Mouse (Mus musculus) liver, adult 2 months (tissue): Measurements from ENCODE around the gene Rnf157. TPM values are rescaled to one million over a fixed set of nuclear protein-coding genes. Genes with fewer than 3 reads are reported as not detected.
A peak's percentile ranks its signal among the peaks of the same experiment; 100 is the strongest.

ENCODE experiments used
- DNase-seq: peaks from one replicate; pipeline ENCODE4 v3.0.0-alpha.2; 2011; ENCODE audit warnings: low read depth, low spot score; ENCODE audit errors: extremely low read depth
- H3K27ac ChIP-seq: fragments of 200-500 bp; replicated peaks from 2 replicates; pipeline ENCODE4 v1.5.1; 2012; ENCODE audit warnings: low read depth, mild to moderate bottlenecking, control low read depth, inconsistent platforms, low read length; ENCODE audit not compliant: insufficient read depth
- H3K27me3 ChIP-seq: fragments of 200-500 bp; 2 replicates; pipeline ENCODE4 v1.6.1; 2012; ENCODE audit warnings: mild to moderate bottlenecking, moderate library complexity, low read length, inconsistent platforms; ENCODE audit not compliant: control insufficient read depth, insufficient read depth
- H3K36me3 ChIP-seq: fragments of 200-500 bp; 2 replicates; pipeline ENCODE4 v1.6.1; 2012; ENCODE audit warnings: low read length, inconsistent platforms; ENCODE audit not compliant: control insufficient read depth, insufficient read depth
- H3K4me1 ChIP-seq: fragments of 200-500 bp; 2 replicates; pipeline ENCODE4 v1.6.1; 2011; ENCODE audit warnings: low read length; ENCODE audit not compliant: control insufficient read depth, insufficient read depth
- H3K4me3 ChIP-seq: fragments of 200-500 bp; 2 replicates; pipeline ENCODE4 v1.5.1; 2011; ENCODE audit warnings: low read depth, mild to moderate bottlenecking, control low read depth, low read length, moderate library complexity; ENCODE audit not compliant: insufficient read depth
- H3K79me2 ChIP-seq: fragments of 200-500 bp; 2 replicates; pipeline ENCODE4 v1.6.1; 2012; ENCODE audit warnings: inconsistent platforms, mild to moderate bottlenecking, low read length, moderate library complexity; ENCODE audit not compliant: control insufficient read depth, insufficient read depth
- H3K9ac ChIP-seq: fragments of 200-500 bp; 2 replicates; pipeline ENCODE4 v1.6.1; 2012; ENCODE audit warnings: low read depth, mild to moderate bottlenecking, control low read depth, inconsistent platforms, low read length
- CTCF ChIP-seq: fragments of 200-500 bp; IDR thresholded peaks from 2 replicates; pipeline ENCODE4 v1.5.1; 2011; ENCODE audit warnings: low read depth, low read length, control low read depth
- POLR2A ChIP-seq: fragments of 200-500 bp; IDR thresholded peaks from 2 replicates; pipeline ENCODE4 v1.6.1; 2011; ENCODE audit warnings: low read length, control low read depth; ENCODE audit not compliant: insufficient read depth; ENCODE audit errors: extremely low read depth
- WGBS: fragments of 180-500 bp; shearing (Covaris S2); methylation state at CpG from one replicate; pipeline ENCODE4 v1.1.7; 2018; 5-methylcytosine and 5-hydroxymethylcytosine counted together
- polyA plus RNA-seq: library from polyadenylated mRNA; depleted of rRNA; stranded (reverse); fragments of >200 nt; gene quantifications from 2 replicates; pipeline ENCODE4 v1.2.3, GENCODE M21; 2012
- total RNA-seq: library from RNA; depleted of rRNA; stranded (reverse); fragments of >200 nt; gene quantifications from 2 replicates; pipeline ENCODE4 v1.2.3, GENCODE M21; 2014

Rnf157 gene
- total and polyA plus RNA-seq, 2 experiments = 0.87 to 1.0 TPM

- Histone ChIP-seq H3K4me3 (peak overlapping the region; percentile 50; the same call in 1 of the 2 replicates), H3K36me3 (no peaks in the 10 kb centered on the region), H3K79me2 (no peaks in the 10 kb centered on the region), H3K4me1 (peaks cover 2% of the 10 kb centered on the region; the same call in 1 of the 2 replicates), H3K27ac (no peak overlapping the region), H3K27me3 (no peaks in the 10 kb centered on the region), H3K9ac (peak overlapping the region; percentile 66)
- TF ChIP-seq POLR2A (no peak), CTCF (peak; percentile 89)
- DNase-seq = peak; percentile 27
- 3% methylated on average over 41 of the region's 41 CpGs for WGBS
Observed at GRCm38 (mm10) chr11:116318719-116319659, 93.8 kb downstream of the Rnf157 start.

- no peaks in the 10 kb centered on the region for H3K4me1 ChIP-seq
Observed at GRCm38 (mm10) chr11:116312359-116312758, 100.5 kb downstream of the Rnf157 start.

GRCm38 (mm10) chr11:116311169-116311568 lies 101.7 kb downstream of the Rnf157 start:
- Histone ChIP-seq H3K79me2 (peaks cover 3% of the 10 kb centered on the region; the same call in 1 of the 2 replicates), H3K4me1 (peaks cover 2% of the 10 kb centered on the region; the same call in 1 of the 2 replicates), H3K27me3 (no peaks in the 10 kb centered on the region), H3K36me3 (no peaks in the 10 kb centered on the region), H3K9ac (no peak overlapping the region), H3K27ac (no peak overlapping the region), H3K4me3 (no peak overlapping the region)
- TF ChIP-seq CTCF (no peak), POLR2A (no peak)
- no peak for DNase-seq
- 65% methylated on average over 8 of the region's 8 CpGs for WGBS

More at GRCm38 (mm10) chr11:116312359-116312758, 100.5 kb downstream of the Rnf157 start:
- no peaks in the 10 kb centered on the region for H3K27me3 ChIP-seq
- H3K9ac ChIP-seq = no peak overlapping the region
- no peaks in the 10 kb centered on the region for H3K36me3 ChIP-seq
- TF ChIP-seq POLR2A (no peak), CTCF (no peak)
- no peak overlapping the region for H3K4me3 ChIP-seq
- no peaks in the 10 kb centered on the region for H3K79me2 ChIP-seq
- H3K27ac ChIP-seq = no peak overlapping the region
- 57% methylated on average over 8 of the region's 8 CpGs for WGBS
- no peak for DNase-seq

GRCm38 (mm10) chr11:116309601-116310000 lies 103.2 kb downstream of the Rnf157 start:
- DNase-seq = no peak
- H3K9ac ChIP-seq = no peak overlapping the region
- H3K4me3 ChIP-seq = no peak overlapping the region
- H3K27ac ChIP-seq = no peak overlapping the region
- peaks cover 8% of the 10 kb centered on the region for H3K4me1 ChIP-seq
- H3K36me3 ChIP-seq = peaks cover 1% of the 10 kb centered on the region; the same call in 1 of the 2 replicates
- WGBS = 58% methylated on average over 3 of the region's 3 CpGs
- peaks cover 4% of the 10 kb centered on the region; the same call in 1 of the 2 replicates for H3K79me2 ChIP-seq
- no peak for TF ChIP-seq POLR2A
- no peak for TF ChIP-seq CTCF
- H3K27me3 ChIP-seq = no peaks in the 10 kb centered on the region

GRCm38 (mm10) chr11:116307762-116308531 lies 104.9 kb downstream of the Rnf157 start:
- Histone ChIP-seq H3K4me3 (no peak overlapping the region), H3K36me3 (peaks cover 10% of the 10 kb centered on the region; the same call in 1 of the 2 replicates), H3K27ac (no peak overlapping the region), H3K79me2 (peaks cover 4% of the 10 kb centered on the region; the same call in 1 of the 2 replicates), H3K4me1 (peaks cover 8% of the 10 kb centered on the region), H3K9ac (no peak overlapping the region), H3K27me3 (no peaks in the 10 kb centered on the region)
- no peak for DNase-seq
- WGBS = 94% methylated on average over 12 of the region's 12 CpGs
- no peak for TF ChIP-seq POLR2A
